Mouse (Mus musculus) small intestine, adult 2 months (tissue): ENCODE data around the gene Tcl1. TPM values are rescaled to one million over a fixed set of nuclear protein-coding genes. Genes with fewer than 3 reads are reported as not detected.

Experiments
- H3K27ac ChIP-seq: fragments of 200-500 bp; 2 replicates; pipeline ENCODE4 v1.5.1; 2012; ENCODE audit warnings: low read depth, low read length, control low read depth, inconsistent platforms; ENCODE audit not compliant: insufficient read depth
- H3K27me3 ChIP-seq: fragments of 200-500 bp; 2 replicates; pipeline ENCODE4 v1.6.1; 2012; ENCODE audit warnings: mild to moderate bottlenecking, moderate library complexity, low read length, inconsistent platforms; ENCODE audit not compliant: control insufficient read depth, insufficient read depth
- H3K36me3 ChIP-seq: fragments of 200-500 bp; 2 replicates; pipeline ENCODE4 v1.6.1; 2012; ENCODE audit warnings: mild to moderate bottlenecking, low read length, control low read depth, inconsistent platforms; ENCODE audit not compliant: control insufficient read depth, insufficient read depth
- H3K4me1 ChIP-seq: fragments of 200-500 bp; 2 replicates; pipeline ENCODE4 v1.6.1; 2012; ENCODE audit warnings: low read length, inconsistent platforms, mixed read lengths; ENCODE audit not compliant: control insufficient read depth, insufficient read depth, insufficient read length
- H3K4me3 ChIP-seq: fragments of 200-500 bp; 2 replicates; pipeline ENCODE4 v1.5.1; 2012; ENCODE audit warnings: low read depth, mild to moderate bottlenecking, control low read depth, inconsistent platforms, low read length, moderate library complexity
- CTCF ChIP-seq: fragments of 200-500 bp; IDR thresholded peaks from 2 replicates; pipeline ENCODE4 v1.5.1; 2012; ENCODE audit warnings: low read depth, mild to moderate bottlenecking, control low read depth, inconsistent platforms, low read length, moderate library complexity, mixed read lengths; ENCODE audit not compliant: insufficient replicate concordance, insufficient read length; ENCODE audit errors: extremely low read depth
- POLR2A ChIP-seq: fragments of 200-500 bp; IDR thresholded peaks from 2 replicates; pipeline ENCODE4 v1.6.1; 2012; ENCODE audit warnings: low read depth, mild to moderate bottlenecking, control low read depth, inconsistent platforms, low read length, moderate library complexity
- WGBS: fragments of 180-500 bp; shearing (Covaris S2); methylation state at CpG from one replicate; pipeline ENCODE4 v1.1.7; 2018; 5-methylcytosine and 5-hydroxymethylcytosine counted together
- polyA plus RNA-seq: library from polyadenylated mRNA; depleted of rRNA; stranded (reverse); fragments of >200 nt; gene quantifications from 2 replicates; pipeline ENCODE4 v1.2.3, GENCODE M21; 2012; rRNA removed

The Tcl1 gene
- polyA plus RNA-seq, result not detected in 2 replicates

GRCm38 (mm10) chr12:105222601-105223319, at the start of gene Tcl1:
Gene Tcl1, minus strand, starts transcription at chr12:105222793.
- TF ChIP-seq POLR2A (no peak), CTCF (no peak)
- H3K4me1 ChIP-seq, result no peaks in the 10 kb centered on the region
- no peak within 1 kb of the TSS for H3K4me3 ChIP-seq
- no peaks in the 10 kb centered on the region for H3K36me3 ChIP-seq
- WGBS, result 81% methylated on average over 22 of the region's 22 CpGs
- no peaks in the 10 kb centered on the region for H3K27me3 ChIP-seq
- no peak within 1 kb of the TSS for H3K27ac ChIP-seq

DNA sequence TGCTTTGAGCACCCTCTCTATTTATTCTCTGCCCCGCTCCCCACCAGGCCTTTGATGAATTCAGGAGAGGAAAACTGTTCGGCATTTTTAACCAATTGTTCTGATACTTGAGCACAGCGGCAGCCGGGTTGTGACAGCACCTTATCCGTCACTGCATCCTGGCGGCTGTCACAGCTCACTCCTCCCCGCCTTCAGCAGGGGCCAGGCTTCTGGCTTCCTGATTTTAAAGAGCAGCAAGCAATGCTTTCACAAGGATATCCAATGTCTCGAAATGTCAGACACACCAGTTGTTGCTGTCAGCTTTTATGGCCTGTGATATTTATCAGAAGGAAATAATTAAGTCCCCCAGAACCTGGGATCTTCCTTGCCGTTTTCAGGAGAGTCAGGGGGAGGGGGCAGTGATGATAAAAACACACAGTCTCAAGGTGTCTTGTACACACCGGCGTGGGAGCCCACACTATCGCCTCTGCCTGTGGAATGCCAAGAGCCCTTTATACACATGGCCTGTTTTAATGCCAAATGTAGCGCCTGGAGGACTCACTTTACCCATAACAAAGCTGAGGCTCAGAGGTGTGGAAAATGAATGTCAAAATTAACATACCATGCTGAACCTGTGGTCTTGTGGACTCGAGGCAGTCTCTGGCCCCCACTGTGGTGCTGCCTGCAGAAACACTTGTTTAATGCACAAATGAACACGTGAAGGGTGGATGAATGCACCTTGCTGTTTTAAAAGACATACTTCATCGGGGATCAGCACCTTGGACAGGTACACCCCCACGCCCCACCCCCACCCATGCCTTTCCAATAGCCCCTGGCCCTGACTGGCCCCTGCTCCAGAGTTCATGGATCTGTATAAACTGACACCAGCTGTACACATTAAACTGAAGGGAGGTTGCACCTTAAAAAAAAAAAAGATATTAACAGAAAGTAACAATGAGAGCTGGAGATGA, 48.7 kb upstream of the Tcl1 start:
- TF ChIP-seq CTCF (no peak), POLR2A (no peak)
- H3K4me3 ChIP-seq, result no peak overlapping the region
- 61% methylated on average over 17 of the region's 17 CpGs for WGBS

GRCm38 (mm10) chr12:105267076-105267475, 44.5 kb upstream of the Tcl1 start:
- no peaks in the 10 kb centered on the region for H3K36me3 ChIP-seq
- WGBS, result 75% methylated on average over 5 of the region's 5 CpGs
- TF ChIP-seq POLR2A (no peak), CTCF (no peak)
- H3K27ac ChIP-seq, result no peak overlapping the region
- H3K4me3 ChIP-seq, result no peak overlapping the region
- H3K4me1 ChIP-seq, result no peaks in the 10 kb centered on the region
- no peaks in the 10 kb centered on the region; the same call in 1 of the 2 replicates for H3K27me3 ChIP-seq

More for the DNA sequence above, 48.7 kb upstream of the Tcl1 start:
- no peaks in the 10 kb centered on the region for H3K4me1 ChIP-seq
- no peak overlapping the region for H3K27ac ChIP-seq
- no peaks in the 10 kb centered on the region for H3K36me3 ChIP-seq
- H3K27me3 ChIP-seq, result no peaks in the 10 kb centered on the region; the same call in 1 of the 2 replicates

DNA sequence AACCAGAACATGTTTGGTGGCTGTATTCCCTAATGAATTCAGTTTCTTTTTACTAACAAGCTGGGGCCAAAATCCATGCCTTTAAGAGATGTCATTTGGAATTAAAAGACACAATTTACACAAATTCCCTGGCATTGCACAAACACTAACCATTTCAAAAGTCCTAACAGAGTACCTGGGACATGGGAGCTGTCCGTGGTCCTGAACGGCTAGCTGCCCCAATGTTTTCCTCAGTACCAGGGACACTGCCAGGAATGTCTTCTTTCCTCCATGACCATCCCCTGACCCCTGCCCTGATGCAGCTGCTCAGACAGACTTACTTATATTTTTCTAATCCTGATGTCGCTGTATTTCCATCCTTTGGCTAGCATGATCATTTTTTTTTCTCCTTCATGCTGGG, 43.5 kb upstream of the Tcl1 start:
- Histone ChIP-seq H3K4me1 (no peaks in the 10 kb centered on the region), H3K4me3 (no peak overlapping the region), H3K36me3 (no peaks in the 10 kb centered on the region), H3K27ac (no peak overlapping the region), H3K27me3 (no peaks in the 10 kb centered on the region; the same call in 1 of the 2 replicates)
- 13% methylated on average over 3 of the region's 3 CpGs for WGBS
- TF ChIP-seq CTCF (no peak), POLR2A (no peak)

DNA sequence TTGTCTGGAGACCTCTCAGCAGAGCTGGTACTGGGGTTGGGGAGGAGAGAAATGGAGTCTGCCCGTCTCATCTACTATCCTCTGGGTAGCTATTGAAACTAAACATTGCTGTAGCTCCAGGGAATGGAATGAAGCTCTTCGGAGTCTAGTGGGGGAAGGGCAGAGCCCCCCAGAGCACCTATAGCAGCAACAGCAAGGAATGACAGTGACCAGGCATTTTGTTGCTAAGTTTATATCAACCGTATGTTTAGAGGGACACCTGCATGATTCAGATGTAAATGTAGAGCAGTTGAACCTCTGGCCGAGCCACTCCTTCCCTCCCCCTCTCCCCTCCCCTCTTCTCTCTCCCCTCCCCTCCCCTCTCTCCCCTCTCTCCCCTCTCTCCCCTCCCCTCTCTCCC, 36.6 kb upstream of the Tcl1 start:
- Histone ChIP-seq H3K27me3 (no peaks in the 10 kb centered on the region), H3K36me3 (no peaks in the 10 kb centered on the region), H3K27ac (no peak overlapping the region), H3K4me3 (no peak overlapping the region), H3K4me1 (no peaks in the 10 kb centered on the region)
- TF ChIP-seq POLR2A, result no peak
- no peak for TF ChIP-seq CTCF
- WGBS, result 46% methylated on average over 4 of the region's 4 CpGs

- Histone ChIP-seq H3K4me3 (no peak overlapping the region), H3K27me3 (no peaks in the 10 kb centered on the region), H3K4me1 (no peaks in the 10 kb centered on the region), H3K36me3 (no peaks in the 10 kb centered on the region), H3K27ac (no peak overlapping the region)
- 13% methylated on average over 9 of the region's 9 CpGs for WGBS
- TF ChIP-seq CTCF (no peak; the same call in 1 of the 2 replicates), POLR2A (no peak)
These were observed 36.2 kb upstream of the Tcl1 start for GRCm38 (mm10) chr12:105258787-105259186.

- Histone ChIP-seq H3K27ac (no peak overlapping the region), H3K27me3 (no peaks in the 10 kb centered on the region), H3K36me3 (no peaks in the 10 kb centered on the region), H3K4me3 (no peak overlapping the region), H3K4me1 (no peaks in the 10 kb centered on the region)
- WGBS, result 90% methylated on average over 3 of the region's 3 CpGs
- TF ChIP-seq POLR2A (no peak), CTCF (no peak)
These were observed 31.2 kb upstream of the Tcl1 start for GRCm38 (mm10) chr12:105253796-105254195.
